Mouse (Mus musculus) MEL-GATA-1-ER (cell line): ENCODE data around the gene Cacng2.

ENCODE experiments used
- DNase-seq: peaks from one replicate; pipeline ENCODE4 v3.0.0-alpha.2; 2012; ENCODE audit warnings: low read depth; ENCODE audit errors: extremely low read depth

Cacng2 gene

GRCm38 (mm10) chr15:78119704-78120103 is at the start of gene Cacng2:
Gene Cacng2 (minus strand): TSS chr15:78120028.
- peak; percentile 74 for DNase-seq

DNA sequence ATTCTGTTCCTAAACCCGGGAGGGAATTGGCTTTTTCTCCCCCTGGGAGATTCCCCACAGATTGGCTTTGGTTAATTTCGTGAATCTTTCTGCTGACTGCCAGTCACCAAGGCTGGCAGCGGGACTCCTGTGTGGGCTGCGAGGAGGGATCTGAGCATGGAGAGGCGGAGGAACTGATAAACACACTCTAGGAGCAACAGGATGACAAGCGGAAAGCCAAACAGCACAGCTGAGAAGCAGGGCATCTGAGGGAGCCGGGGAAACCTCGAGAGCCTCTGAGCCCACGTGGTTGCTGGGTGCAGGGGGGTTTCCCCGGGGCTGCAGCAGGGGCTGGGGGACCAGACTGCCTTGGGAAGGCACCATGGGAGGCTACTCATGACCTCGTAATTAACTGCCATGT is 49.7 kb upstream of the Cacng2 start:
- DNase-seq, result no peak

GRCm38 (mm10) chr15:78165292-78165691 is 45.5 kb upstream of the Cacng2 start:
- DNase-seq, result no peak

- DNase-seq, result no peak
Measured at GRCm38 (mm10) chr15:78164466-78164865, 44.6 kb upstream of the Cacng2 start.

GRCm38 (mm10) chr15:78161946-78162345 is 42.1 kb upstream of the Cacng2 start:
- DNase-seq, result no peak

DNA sequence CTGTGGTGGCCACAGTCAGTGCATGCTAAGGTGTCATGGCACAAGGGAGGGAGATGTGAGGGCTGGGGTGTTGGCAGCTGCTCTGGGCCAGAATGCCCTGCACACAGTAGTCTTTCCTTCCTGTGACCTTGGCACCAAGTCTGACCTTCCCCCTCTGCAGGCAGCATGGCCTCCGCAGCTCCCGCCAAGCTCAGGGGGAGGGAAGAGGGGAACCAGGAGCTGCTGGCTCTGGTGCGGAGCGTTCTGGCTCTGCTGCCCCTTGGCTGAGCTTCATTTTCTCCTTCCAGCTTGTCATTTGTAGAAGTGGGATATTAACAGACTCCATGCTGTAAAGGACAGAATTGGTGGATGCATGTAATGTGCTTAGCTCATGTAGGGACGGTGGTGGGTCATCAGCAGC is 38.5 kb upstream of the Cacng2 start:
- DNase-seq, result no peak

- DNase-seq, result no peak
Measured at GRCm38 (mm10) chr15:78157824-78158223, 38.0 kb upstream of the Cacng2 start.

DNA sequence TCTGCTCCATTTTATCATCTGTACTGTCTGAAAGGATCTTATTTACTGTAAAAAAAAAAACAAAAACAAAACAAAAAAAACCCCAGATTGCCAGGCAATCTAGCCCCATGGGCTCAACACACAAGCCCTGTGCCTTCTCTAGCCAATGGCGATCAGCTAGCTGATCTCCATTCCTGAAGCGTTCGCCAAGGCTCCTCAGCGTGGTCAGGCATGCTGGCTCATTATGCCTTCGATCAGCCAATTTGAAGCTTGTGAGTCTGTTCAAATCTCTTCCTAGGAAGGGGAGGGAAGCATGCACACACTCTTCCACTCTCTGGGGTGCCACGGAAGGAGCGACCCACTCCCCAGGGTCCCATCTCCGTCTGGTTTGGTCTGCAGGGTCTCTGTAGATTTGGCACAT is 37.5 kb upstream of the Cacng2 start:
- no peak for DNase-seq

GRCm38 (mm10) chr15:78155421-78155820 is 35.6 kb upstream of the Cacng2 start:
- DNase-seq, result no peak

DNA sequence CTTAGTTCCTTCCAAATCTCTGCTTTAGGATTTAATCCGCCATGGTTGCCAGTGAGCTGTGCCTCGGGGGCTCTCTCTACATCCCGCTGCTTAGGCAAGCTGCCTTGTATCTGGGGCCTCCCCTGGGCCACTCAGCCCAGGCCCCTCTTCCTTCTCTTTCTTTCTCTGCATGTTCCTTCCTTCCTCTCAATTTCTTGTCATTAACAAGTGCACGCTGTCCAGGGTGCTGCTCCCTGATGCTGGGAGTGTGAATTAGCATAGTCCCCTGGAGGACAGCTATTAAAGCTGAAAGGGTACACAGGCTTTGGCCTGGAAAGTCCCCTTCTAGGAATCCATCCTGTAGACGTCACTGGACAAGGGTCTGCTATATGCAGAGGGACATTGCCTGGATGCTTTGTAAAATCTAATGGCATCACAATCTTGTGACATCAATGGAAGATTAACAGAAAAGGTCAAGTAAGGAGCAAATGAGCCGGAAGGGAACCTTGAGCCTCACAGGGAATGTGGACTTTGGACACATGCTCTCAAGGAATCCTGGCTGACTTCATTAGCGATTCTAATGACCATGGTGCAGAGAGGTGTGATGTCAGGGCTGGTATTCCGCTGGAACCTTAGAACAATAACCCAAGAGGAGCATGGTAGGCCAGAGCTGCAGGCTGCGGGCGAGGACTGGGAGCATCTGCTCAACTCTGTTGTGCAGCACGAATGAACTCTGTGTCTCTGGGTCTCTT is 33.4 kb upstream of the Cacng2 start:
- DNase-seq, result no peak

- peak; percentile 6 for DNase-seq
Measured at GRCm38 (mm10) chr15:78148565-78148964, 28.7 kb upstream of the Cacng2 start.

DNA sequence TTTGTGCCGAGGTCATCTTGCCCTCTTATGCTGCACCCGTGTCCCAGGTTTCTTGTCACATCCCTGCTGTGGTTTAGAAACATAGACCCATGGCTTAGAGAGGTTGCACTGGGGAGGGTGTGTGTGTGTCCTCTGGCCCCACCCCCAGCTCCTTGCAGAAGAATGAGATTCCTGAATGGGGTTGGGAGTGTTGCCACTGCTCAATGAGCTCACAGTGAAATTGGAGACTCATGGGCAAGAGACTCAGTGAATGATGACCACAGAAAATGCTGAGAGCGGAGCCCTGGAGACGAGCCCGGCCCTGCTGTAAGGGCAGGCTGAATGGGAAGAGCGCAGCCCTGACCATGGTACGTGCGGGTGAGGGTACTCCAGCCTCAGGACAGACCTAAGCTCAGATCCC is 20.4 kb upstream of the Cacng2 start:
- no peak for DNase-seq

DNA sequence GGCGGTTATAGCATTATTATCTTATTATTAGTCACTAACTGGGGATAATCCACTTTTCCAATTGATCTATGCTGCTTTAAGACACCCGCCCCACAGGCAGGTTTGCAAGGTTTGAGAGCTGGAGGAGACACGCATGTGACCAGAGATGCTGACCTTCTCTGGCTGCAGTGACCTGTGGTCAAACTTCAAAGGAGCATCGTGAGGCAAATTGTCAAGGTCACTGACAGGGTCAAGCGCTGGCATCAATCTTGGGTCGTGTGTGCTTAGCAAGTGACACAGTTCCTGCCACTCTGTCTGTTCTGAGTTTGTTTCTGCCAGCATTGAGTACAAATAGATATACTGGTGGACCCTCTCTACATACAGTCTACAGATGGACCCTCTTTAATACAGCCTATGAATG is 14.8 kb upstream of the Cacng2 start:
- no peak for DNase-seq

DNA sequence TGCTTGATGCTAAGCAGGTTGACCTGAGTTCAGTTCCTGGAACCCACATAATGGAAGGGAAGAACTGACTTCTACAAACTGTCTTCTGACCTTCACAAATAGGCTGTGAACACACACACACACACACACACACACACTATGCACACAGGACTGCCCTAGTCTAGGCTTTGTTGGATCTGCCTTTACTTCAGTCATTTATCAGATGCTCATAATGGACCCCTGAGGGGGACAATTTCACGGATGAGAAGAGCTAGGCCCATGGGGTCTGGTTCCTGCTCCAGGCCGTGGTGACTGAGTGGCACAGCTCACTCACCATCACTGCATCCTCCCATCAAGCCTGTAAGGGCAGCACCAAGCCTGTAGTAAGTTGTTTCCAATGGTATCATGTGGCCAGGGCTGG is 13.6 kb upstream of the Cacng2 start:
- DNase-seq, result no peak

DNA sequence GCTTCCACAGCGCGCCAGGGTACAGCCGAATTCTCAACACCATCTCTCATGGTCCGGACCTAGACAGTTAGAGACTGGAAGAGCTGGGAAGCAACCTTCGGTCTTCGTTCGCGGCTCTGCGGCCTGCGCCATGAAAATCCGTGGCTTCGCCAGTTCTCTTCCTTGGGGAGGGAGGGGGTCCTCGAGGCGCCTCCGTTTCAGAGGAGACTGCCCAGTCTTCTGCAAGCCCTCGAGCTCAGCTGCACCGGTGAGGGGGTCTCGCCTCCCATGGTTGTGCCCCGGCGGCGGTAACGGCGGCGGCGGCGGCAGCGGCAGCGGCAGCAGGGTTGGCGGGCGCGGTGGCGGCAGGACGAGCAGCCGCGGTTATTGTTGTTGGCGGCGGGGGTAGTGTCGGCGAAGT is 580 bp downstream of the Cacng2 start:
- DNase-seq, result no peak

DNA sequence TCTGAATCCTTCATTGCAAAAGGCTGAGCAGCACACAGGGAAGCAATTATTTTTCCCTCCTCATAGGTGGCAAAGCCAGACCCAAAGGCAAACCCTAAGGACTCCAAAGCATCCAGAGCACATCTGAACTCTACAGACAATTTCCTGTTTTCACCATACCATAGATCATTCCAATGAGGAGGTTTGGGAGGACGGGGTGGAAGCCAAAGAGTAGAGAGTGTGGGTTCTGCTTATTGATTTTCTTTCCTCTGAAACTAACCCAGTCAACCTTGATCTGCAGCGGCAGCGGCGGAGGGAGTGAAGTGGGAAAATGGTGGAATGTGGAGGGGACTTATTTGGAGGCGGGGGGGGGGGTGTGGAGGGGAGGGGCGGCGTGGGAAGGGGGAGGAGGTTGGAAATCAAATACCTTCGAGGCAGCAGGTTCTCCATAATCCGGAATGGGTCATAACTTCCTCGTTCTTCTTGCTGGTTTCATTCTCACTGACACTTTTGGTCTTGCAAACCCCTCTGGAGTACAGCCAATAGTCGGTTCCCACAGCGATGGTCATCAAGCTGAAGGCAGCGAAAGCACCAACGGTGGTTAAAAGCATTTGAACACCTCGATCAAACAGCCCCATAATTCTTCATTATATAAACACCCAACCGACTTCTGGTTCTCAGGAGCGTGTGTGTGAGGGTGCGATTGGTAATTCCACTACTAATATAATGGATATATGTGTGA is 1.4 kb downstream of the Cacng2 start:
- no peak for DNase-seq

GRCm38 (mm10) chr15:78117731-78118130 is 2.1 kb downstream of the Cacng2 start:
- no peak for DNase-seq

- DNase-seq, result no peak
Measured at GRCm38 (mm10) chr15:78116936-78117335, 2.9 kb downstream of the Cacng2 start.

DNA sequence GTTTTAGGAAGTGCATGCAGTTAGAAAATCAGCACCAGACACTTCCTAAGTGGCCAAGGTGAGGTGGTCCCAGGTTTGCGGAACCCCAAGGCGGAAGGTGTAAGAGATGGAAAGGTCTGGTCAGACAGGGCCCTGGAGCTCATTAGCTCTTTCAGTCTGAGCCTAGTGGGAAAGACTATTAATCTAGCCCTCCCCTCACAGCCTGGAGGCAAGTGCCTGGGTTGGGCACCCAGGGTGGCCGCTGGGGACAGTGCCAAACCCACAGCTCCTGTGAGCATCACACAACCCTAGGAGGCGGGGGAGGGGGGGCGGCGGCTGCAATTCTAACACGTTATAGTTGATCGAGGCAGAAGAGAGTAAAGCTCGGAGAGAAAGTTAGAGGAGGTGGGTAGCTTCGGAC is 3.6 kb downstream of the Cacng2 start:
- no peak for DNase-seq

DNA sequence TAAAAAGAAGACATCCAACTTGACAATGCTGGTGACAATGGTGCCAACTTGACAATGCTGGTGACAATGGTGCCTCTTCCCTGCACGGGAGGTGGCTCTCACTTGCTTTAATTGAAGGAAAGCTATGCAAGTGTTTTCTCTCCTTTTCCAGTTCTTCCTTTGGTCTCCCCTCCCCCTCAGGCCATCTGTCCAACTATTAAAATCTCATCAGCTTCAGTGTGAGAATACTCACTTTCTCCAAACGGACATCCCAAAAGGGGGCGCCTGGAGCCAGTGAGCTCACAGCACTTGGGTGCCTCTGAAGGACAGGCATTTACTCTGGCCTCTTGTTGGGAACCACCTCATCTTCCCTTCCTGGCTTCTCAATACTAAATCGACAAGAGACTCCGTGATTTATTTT is 20.3 kb downstream of the Cacng2 start:
- no peak for DNase-seq

GRCm38 (mm10) chr15:78096004-78096403 is 23.8 kb downstream of the Cacng2 start:
- no peak for DNase-seq

DNA sequence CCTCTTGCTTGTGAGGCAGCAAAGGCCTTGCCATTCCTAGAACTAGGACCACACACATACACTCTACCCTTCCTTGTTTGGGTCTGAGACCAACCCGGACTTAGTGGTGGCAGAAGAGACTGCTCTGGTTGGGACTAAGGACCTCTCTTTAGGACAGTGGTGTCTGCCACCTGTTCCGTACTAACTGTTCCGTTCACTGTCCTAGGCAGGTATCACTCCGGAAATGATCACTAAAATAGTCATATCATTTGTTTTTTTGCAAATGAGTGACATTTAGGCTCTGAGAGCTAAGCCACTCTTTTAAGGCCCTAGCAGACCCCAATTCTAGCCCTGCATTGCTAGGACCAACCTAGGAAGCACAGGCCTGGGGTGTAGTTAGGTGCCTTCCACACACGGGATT is 26.2 kb downstream of the Cacng2 start:
- DNase-seq, result no peak
